In genomic region chr3:148921966-148922587, GRCm38 (mm10) we compare ENCODE assay signal across 12 mouse cellular contexts.
DNase-seq lines count a peak whose midpoint lies in the region; ATAC-seq and TF ChIP-seq lines count a peak whose summit lies in the region.
"Had no signal": no experiment of that assay in that cellular context is flagged by ENCODE, and none has a peak within 500 bp of the region (broad histone marks: within the 10 kb centered on the region; RNA-seq: fewer than 3 reads in every experiment).

No protein-coding gene starts in this region.

- no peaks in the 10 kb centered on the region for H3K27me3 ChIP-seq in heart, adult 2 months (ENCODE audit: control insufficient read depth, insufficient read depth, low read length)
- H3K27me3 ChIP-seq in forebrain, embryonic 14.5 days (replicated peaks; ENCODE audit: control insufficient read depth, insufficient read depth, low read length): no peaks in the 10 kb centered on the region
- no peaks in the 10 kb centered on the region for H3K27me3 ChIP-seq in midbrain, embryonic 12.5 days
- H3K27me3 ChIP-seq: embryonic facial prominence, embryonic 13.5 days; limb, embryonic 13.5 days had no signal

- H3K4me2 ChIP-seq in forebrain, embryonic 14.5 days (ENCODE audit: low read length): peak overlapping the region; percentile 43
- peak overlapping the region; percentile 42 for H3K4me2 ChIP-seq in midbrain, embryonic 12.5 days (replicated peaks)
- H3K4me2 ChIP-seq: embryonic facial prominence, embryonic 13.5 days; limb, embryonic 13.5 days had no signal

- H3K27ac ChIP-seq in heart, adult 2 months: peak overlapping the region; percentile 43; the same call in 1 of the 2 replicates
- H3K27ac ChIP-seq in forebrain, embryonic 14.5 days (ENCODE audit: low read depth, low read length): no peak overlapping the region
- no peak overlapping the region; the same call in 1 of the 2 replicates for H3K27ac ChIP-seq in midbrain, embryonic 12.5 days (replicated peaks)
- H3K27ac ChIP-seq: embryonic facial prominence, embryonic 13.5 days; limb, embryonic 13.5 days; stomach, postnatal 0 days had no signal

- TF ChIP-seq CTCF in heart, adult 2 months (IDR thresholded peaks at IDR 0.05): no peak

- H3K79me2 ChIP-seq in heart, adult 2 months (replicated peaks; ENCODE audit: control insufficient read depth, insufficient read depth, low read length): peaks cover 5% of the 10 kb centered on the region

- 81% methylated on average over 13 of the region's 13 CpGs for WGBS in heart, adult 2 months
- WGBS in forebrain, embryonic 14.5 days: 44% methylated on average over 13 of the region's 13 CpGs
- 64% methylated on average over 13 of the region's 13 CpGs for WGBS in midbrain, embryonic 12.5 days

- no peaks in the 10 kb centered on the region for H3K9me3 ChIP-seq in forebrain, embryonic 14.5 days (replicated peaks; ENCODE audit: control insufficient read depth, low read length)
- H3K9me3 ChIP-seq in midbrain, embryonic 12.5 days: no peaks in the 10 kb centered on the region
- H3K9me3 ChIP-seq: embryonic facial prominence, embryonic 13.5 days; limb, embryonic 13.5 days had no signal

- ATAC-seq in forebrain, embryonic 14.5 days: peak; percentile 38; the same call in 1 of the 2 replicates
- ATAC-seq in midbrain, embryonic 12.5 days (ENCODE audit: low FRiP score, low read depth): peak; percentile 5; the same call in 1 of the 2 replicates

- peaks cover 15% of the 10 kb centered on the region for H3K36me3 ChIP-seq in heart, adult 2 months (ENCODE audit: control insufficient read depth, insufficient read depth, low read length)
- H3K36me3 ChIP-seq in forebrain, embryonic 14.5 days (ENCODE audit: control insufficient read depth, insufficient read depth, low read length): no peaks in the 10 kb centered on the region
- H3K36me3 ChIP-seq in midbrain, embryonic 12.5 days: no peaks in the 10 kb centered on the region
- H3K36me3 ChIP-seq: embryonic facial prominence, embryonic 13.5 days had no signal

- intact Hi-C loops in heart, adult 2 months (cut with DNase I): no loop called here
- intact Hi-C loops in left cerebral cortex, postnatal 25 days (cut with DNase I): loop anchor here (5.0 kb wide), 1 partner anchor 65 kb away; no protein-coding TSS in a partner anchor

- peaks cover 24% of the 10 kb centered on the region for H3K4me1 ChIP-seq in heart, adult 2 months (ENCODE audit: control insufficient read depth, insufficient read depth, low read length)
- H3K4me1 ChIP-seq in forebrain, embryonic 14.5 days (ENCODE audit: control insufficient read depth, insufficient read depth, low read length): peaks cover 14% of the 10 kb centered on the region
- peaks cover 25% of the 10 kb centered on the region for H3K4me1 ChIP-seq in midbrain, embryonic 12.5 days

- H3K9ac ChIP-seq in heart, adult 2 months (ENCODE audit: low read depth, low read length): no peak overlapping the region
- no peak overlapping the region for H3K9ac ChIP-seq in forebrain, embryonic 14.5 days (ENCODE audit: low read length)
- H3K9ac ChIP-seq in midbrain, embryonic 12.5 days (replicated peaks): no peak overlapping the region
- H3K9ac ChIP-seq: embryonic facial prominence, embryonic 13.5 days; limb, embryonic 13.5 days had no signal

- no peak overlapping the region; the same call in 1 of the 2 replicates for H3K4me3 ChIP-seq in heart, adult 2 months
- H3K4me3 ChIP-seq in forebrain, embryonic 14.5 days (ENCODE audit: low read depth, low read length): peak overlapping the region; percentile 13; the same call in 1 of the 2 replicates
- 0 out of 2 replicates have a peak overlapping the region, but pooled peaks have one; percentile 27 for H3K4me3 ChIP-seq in midbrain, embryonic 12.5 days
- H3K4me3 ChIP-seq: embryonic facial prominence, embryonic 13.5 days; limb, embryonic 13.5 days had no signal

- no peak for TF ChIP-seq POLR2A in heart, adult 2 months (IDR thresholded peaks at IDR 0.05; ENCODE audit: insufficient read depth, low read depth, low read length)

- DNase-seq in heart, adult 2 months: no peak
- no peak for DNase-seq in heart, adult 18-20 months
- peak; percentile 55 for DNase-seq in kidney, adult 9 months
- no peak for DNase-seq in kidney, adult 18-20 months
- no peak for DNase-seq in forebrain, embryonic 14.5 days (ENCODE audit: low spot score)
- no peak for DNase-seq in left cerebral cortex, adult 9 months (ENCODE audit: low spot score in 2 of 2)
- no peak for DNase-seq in left cerebral cortex, postnatal 25 days (ENCODE audit: low spot score in 2 of 2)
- DNase-seq: adrenal gland, postnatal 36 days had no signal

- no peak for TF ChIP-seq EP300 in heart, adult 2 months (IDR thresholded peaks at IDR 0.05; ENCODE audit: insufficient read depth, low read depth, low read length)
